ENCODE assay signal across 10 mouse cellular contexts in the genomic region with DNA sequence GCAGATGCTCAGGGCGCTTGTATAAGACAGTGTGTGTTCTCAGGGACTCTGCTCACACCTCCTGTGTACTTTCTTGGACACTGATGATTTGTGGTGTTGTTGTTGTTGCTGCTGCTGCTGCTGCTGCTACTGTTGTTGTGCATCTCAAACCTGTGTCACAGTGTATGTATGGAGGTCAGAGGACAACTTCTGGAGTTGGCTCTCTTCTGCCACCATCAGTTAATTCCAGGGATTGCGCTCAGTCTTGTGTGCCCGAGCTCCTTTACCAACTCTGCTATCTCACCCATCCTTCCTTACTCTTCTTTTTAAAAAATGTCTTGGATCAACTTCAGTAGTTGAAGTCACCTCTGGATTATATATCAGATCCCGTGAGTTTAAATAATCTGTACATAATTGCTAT. TPM values are rescaled to one million over a fixed set of nuclear protein-coding genes. Genes with fewer than 3 reads are reported as not detected.
DNase-seq lines count a peak whose midpoint lies in the region; ATAC-seq lines count a peak whose summit lies in the region.
"Had no signal": no experiment of that assay in that cellular context is flagged by ENCODE, and none has a peak within 500 bp of the region (broad histone marks: within the 10 kb centered on the region; RNA-seq: fewer than 3 reads in every experiment).

No protein-coding gene starts in this region.

- 66% methylated on average over 4 of the region's 4 CpGs for WGBS in hindbrain, embryonic 10.5 days
- WGBS in hindbrain, embryonic 12.5 days, result 74% methylated on average over 4 of the region's 4 CpGs
- WGBS in hindbrain, embryonic 13.5 days, result 75% methylated on average over 4 of the region's 4 CpGs

- H3K27ac ChIP-seq in hindbrain, embryonic 10.5 days, result no peak overlapping the region
- H3K27ac ChIP-seq in hindbrain, embryonic 12.5 days, result no peak overlapping the region
- no peak overlapping the region for H3K27ac ChIP-seq in hindbrain, embryonic 13.5 days
- H3K27ac ChIP-seq: embryonic facial prominence, embryonic 12.5 days; liver, embryonic 15.5 days had no signal

- peak; percentile 47 for DNase-seq in hindbrain, embryonic 10.5 days (ENCODE audit: low spot score)
- DNase-seq in 416B (ENCODE audit: low read depth) (peak; percentile 70), R1 (ENCODE audit: low read depth, low spot score) (peak; percentile 71)
- peak; percentile 76 to 84 for DNase-seq in cerebellum, postnatal 25 days
- peak; percentile 77 for DNase-seq in lung, postnatal 36 days
- DNase-seq in thymus, postnatal 14 days, result peak; percentile 64

- no peak overlapping the region for H3K4me3 ChIP-seq in hindbrain, embryonic 10.5 days
- no peak overlapping the region for H3K4me3 ChIP-seq in hindbrain, embryonic 12.5 days
- H3K4me3 ChIP-seq in hindbrain, embryonic 13.5 days, result no peak overlapping the region
- H3K4me3 ChIP-seq: embryonic facial prominence, embryonic 12.5 days; liver, embryonic 15.5 days had no signal

- H3K36me3 ChIP-seq in hindbrain, embryonic 10.5 days, result peaks cover 17% of the 10 kb centered on the region
- H3K36me3 ChIP-seq in hindbrain, embryonic 12.5 days, result peaks cover 15% of the 10 kb centered on the region
- peaks cover 21% of the 10 kb centered on the region for H3K36me3 ChIP-seq in hindbrain, embryonic 13.5 days

- no peaks in the 10 kb centered on the region for H3K27me3 ChIP-seq in hindbrain, embryonic 10.5 days (ENCODE audit: insufficient read depth, poor library complexity, severe bottlenecking)
- H3K27me3 ChIP-seq in hindbrain, embryonic 12.5 days, result no peaks in the 10 kb centered on the region
- H3K27me3 ChIP-seq in hindbrain, embryonic 13.5 days, result no peaks in the 10 kb centered on the region
- H3K27me3 ChIP-seq: embryonic facial prominence, embryonic 12.5 days; liver, embryonic 15.5 days had no signal

- H3K9ac ChIP-seq in hindbrain, embryonic 12.5 days, result no peak overlapping the region
- no peak overlapping the region for H3K9ac ChIP-seq in hindbrain, embryonic 13.5 days
- H3K9ac ChIP-seq: embryonic facial prominence, embryonic 12.5 days; liver, embryonic 15.5 days had no signal

- no peaks in the 10 kb centered on the region for H3K9me3 ChIP-seq in hindbrain, embryonic 10.5 days
- no peaks in the 10 kb centered on the region for H3K9me3 ChIP-seq in hindbrain, embryonic 12.5 days (replicated peaks)
- H3K9me3 ChIP-seq in hindbrain, embryonic 13.5 days, result no peaks in the 10 kb centered on the region
- H3K9me3 ChIP-seq: embryonic facial prominence, embryonic 12.5 days; liver, embryonic 15.5 days had no signal

- ATAC-seq in hindbrain, embryonic 12.5 days (ENCODE audit: low FRiP score), result no peak
- peak; percentile 13; the same call in 1 of the 2 replicates for ATAC-seq in hindbrain, embryonic 13.5 days (ENCODE audit: low FRiP score)

- no peaks in the 10 kb centered on the region for H3K4me1 ChIP-seq in hindbrain, embryonic 10.5 days (replicated peaks)
- H3K4me1 ChIP-seq in hindbrain, embryonic 12.5 days, result no peaks in the 10 kb centered on the region
- H3K4me1 ChIP-seq in hindbrain, embryonic 13.5 days (replicated peaks), result peaks cover 2% of the 10 kb centered on the region; the same call in 1 of the 2 replicates
- H3K4me1 ChIP-seq: embryonic facial prominence, embryonic 12.5 days had no signal

- H3K4me2 ChIP-seq in hindbrain, embryonic 12.5 days (replicated peaks), result no peak overlapping the region
- no peak overlapping the region for H3K4me2 ChIP-seq in hindbrain, embryonic 13.5 days
- H3K4me2 ChIP-seq: embryonic facial prominence, embryonic 12.5 days; liver, embryonic 15.5 days had no signal

RNA-seq across cellular contexts. Expression of a gene that starts 43.7 kb away (rescaled TPM):
- 88.0 and 92.3 TPM in 2 replicates for polyA plus RNA-seq in hindbrain, embryonic 10.5 days (2016; fragmentation: Nextera tagmentation; extraction: Ambion mirVana)
- 112 and 116 TPM in 2 replicates for polyA plus RNA-seq in hindbrain, embryonic 12.5 days (2016; fragmentation: Nextera tagmentation; extraction: Ambion mirVana)
- 142 and 147 TPM in 2 replicates for polyA plus RNA-seq in hindbrain, embryonic 13.5 days (2015; fragmentation: Nextera tagmentation; extraction: Ambion mirVana)
